Mouse (Mus musculus): ENCODE data around the gene Pkp4.

- TF ChIP-seq CTCF (IDR thresholded peaks at IDR 0.05; ENCODE audit: borderline replicate concordance, insufficient read depth, low read length) (no peak), POLR2A (IDR thresholded peaks at IDR 0.05; ENCODE audit: low read depth, low read length) (no peak)
Measured at GRCm38 (mm10) chr2:59184107-59185064, 23.7 kb downstream of the Pkp4 start.

Measured in embryonic fibroblast, embryonic 13.5 days (primary cell).